Mouse (Mus musculus) thymus, postnatal 0 days (tissue): ENCODE measurements around the gene Bean1. TPM values are rescaled to one million over a fixed set of nuclear protein-coding genes. Genes with fewer than 3 reads are reported as not detected.
A peak's percentile ranks its signal among the peaks of the same experiment; 100 is the strongest.

Experiments
- DNase-seq: peaks from one replicate; pipeline ENCODE4 v3.0.0-alpha.2; 2015; ENCODE audit warnings: low spot score
- polyA plus RNA-seq: library from polyadenylated mRNA; unstranded; fragments of >200 nt; fragmentation: Nextera tagmentation; extraction: Ambion mirVana; gene quantifications from 2 replicates; pipeline ENCODE4 v1.2.1, GENCODE M21; 2015

Bean1 gene
- polyA plus RNA-seq, result 0.28 and 0.40 TPM in 2 replicates

GRCm38 (mm10) chr8:104170118-104171049, at the start of gene Bean1:
Bean1 (plus strand) TSS chr8:104170442.
- no peak for DNase-seq

GRCm38 (mm10) chr8:104121640-104122416, 48.4 kb upstream of the Bean1 start:
- no peak for DNase-seq

GRCm38 (mm10) chr8:104123080-104123657, 47.1 kb upstream of the Bean1 start:
- DNase-seq, result no peak

GRCm38 (mm10) chr8:104124534-104124933, 45.7 kb upstream of the Bean1 start:
- DNase-seq, result no peak

- peak; percentile 4 for DNase-seq
These were observed 42.9 kb upstream of the Bean1 start for GRCm38 (mm10) chr8:104127160-104127883.

- DNase-seq, result no peak
These were observed 39.3 kb upstream of the Bean1 start for GRCm38 (mm10) chr8:104130916-104131315.

GRCm38 (mm10) chr8:104131414-104131975, 38.7 kb upstream of the Bean1 start:
- no peak for DNase-seq

- DNase-seq, result no peak
These were observed 35.7 kb upstream of the Bean1 start for GRCm38 (mm10) chr8:104134521-104134920.

GRCm38 (mm10) chr8:104136277-104136676, 34.0 kb upstream of the Bean1 start:
- no peak for DNase-seq

- DNase-seq, result no peak
These were observed 32.6 kb upstream of the Bean1 start for GRCm38 (mm10) chr8:104137636-104138035.

- DNase-seq, result no peak
These were observed 29.6 kb upstream of the Bean1 start for GRCm38 (mm10) chr8:104140611-104141010.

- no peak for DNase-seq
These were observed 27.8 kb upstream of the Bean1 start for GRCm38 (mm10) chr8:104142415-104142814.

- no peak for DNase-seq
These were observed 26.9 kb upstream of the Bean1 start for GRCm38 (mm10) chr8:104143379-104143778.

- no peak for DNase-seq
These were observed 25.6 kb upstream of the Bean1 start for GRCm38 (mm10) chr8:104144434-104145216.

- peak; percentile 62 for DNase-seq
These were observed 24.1 kb upstream of the Bean1 start for GRCm38 (mm10) chr8:104145981-104146689.

GRCm38 (mm10) chr8:104146717-104147494, 23.3 kb upstream of the Bean1 start:
- DNase-seq, result no peak

GRCm38 (mm10) chr8:104147947-104148346, 22.3 kb upstream of the Bean1 start:
- DNase-seq, result no peak

GRCm38 (mm10) chr8:104160731-104161130, 9.5 kb upstream of the Bean1 start:
- no peak for DNase-seq
